Mouse (Mus musculus): Measurements from ENCODE around the gene Dock6.

DNA sequence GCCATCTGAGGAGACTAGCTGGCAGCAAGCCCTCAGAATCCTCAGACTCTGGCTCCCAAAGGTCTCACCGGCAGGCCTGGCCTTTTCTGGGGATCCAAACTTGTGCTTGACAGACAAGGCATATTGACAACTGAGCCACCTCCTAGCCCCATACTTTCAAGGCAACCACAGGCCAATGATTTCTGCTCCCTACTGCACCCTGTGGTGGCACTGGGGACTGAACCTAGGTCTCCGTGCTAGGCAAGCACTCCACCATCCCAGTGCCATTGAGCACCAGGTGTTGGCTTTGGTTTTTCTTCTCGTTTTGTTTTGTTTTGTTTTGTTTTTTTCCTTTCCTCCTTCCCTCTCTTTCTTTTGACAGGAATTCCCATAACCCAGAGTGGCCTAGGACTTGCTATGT is 43.9 kb downstream of the Dock6 start:
- peak; percentile 64 for TF ChIP-seq CTCF (IDR thresholded peaks at IDR 0.05; ENCODE audit: low read depth)
- no peak for TF ChIP-seq EP300 (optimal IDR thresholded peaks at IDR 0.05)

Data from stomach, postnatal 0 days (tissue).